Mouse (Mus musculus): Measurements from ENCODE around the gene Tspan32. TPM values are rescaled to one million over a fixed set of nuclear protein-coding genes. Genes with fewer than 3 reads are reported as not detected.

Gene Tspan32
- polyA plus RNA-seq, 1 experiment: 0.10 TPM

- Histone ChIP-seq H3K27me3 (ENCODE audit: control insufficient read depth, insufficient read depth, low read length) (no peaks in the 10 kb centered on the region), H3K27ac (ENCODE audit: control insufficient read depth, insufficient read depth, low read depth, low read length) (no peak overlapping the region; the same call in 1 of the 2 replicates), H3K4me3 (ENCODE audit: control insufficient read depth, low read depth, low read length) (no peak overlapping the region), H3K4me1 (ENCODE audit: control insufficient read depth, insufficient read depth, low read length) (peaks cover 2% of the 10 kb centered on the region; the same call in 1 of the 2 replicates), H3K36me3 (ENCODE audit: control insufficient read depth, insufficient read depth, low read length) (no peaks in the 10 kb centered on the region)
- TF ChIP-seq POLR2A (IDR thresholded peaks at IDR 0.05; ENCODE audit: control insufficient read depth, low read depth, low read length) (no peak), CTCF (IDR thresholded peaks at IDR 0.05; ENCODE audit: control insufficient read depth, insufficient read depth, insufficient replicate concordance, low read depth, low read length) (no peak)
Measured at GRCm38 (mm10) chr7:143041138-143041822, 36.4 kb downstream of the Tspan32 start.

- TF ChIP-seq CTCF (IDR thresholded peaks at IDR 0.05; ENCODE audit: control insufficient read depth, insufficient read depth, insufficient replicate concordance, low read depth, low read length): no peak
- TF ChIP-seq POLR2A (IDR thresholded peaks at IDR 0.05; ENCODE audit: control insufficient read depth, low read depth, low read length): no peak
- Histone ChIP-seq H3K4me1 (ENCODE audit: control insufficient read depth, insufficient read depth, low read length) (peaks cover 2% of the 10 kb centered on the region; the same call in 1 of the 2 replicates), H3K36me3 (ENCODE audit: control insufficient read depth, insufficient read depth, low read length) (no peaks in the 10 kb centered on the region), H3K27me3 (ENCODE audit: control insufficient read depth, insufficient read depth, low read length) (no peaks in the 10 kb centered on the region), H3K27ac (ENCODE audit: control insufficient read depth, insufficient read depth, low read depth, low read length) (no peak overlapping the region; the same call in 1 of the 2 replicates), H3K4me3 (ENCODE audit: control insufficient read depth, low read depth, low read length) (no peak overlapping the region)
Measured at GRCm38 (mm10) chr7:143042089-143042488, 37.2 kb downstream of the Tspan32 start.

GRCm38 (mm10) chr7:143042897-143043300 is 38.1 kb downstream of the Tspan32 start:
- H3K36me3 ChIP-seq (ENCODE audit: control insufficient read depth, insufficient read depth, low read length): no peaks in the 10 kb centered on the region
- no peak overlapping the region for H3K4me3 ChIP-seq (ENCODE audit: control insufficient read depth, low read depth, low read length)
- no peak for TF ChIP-seq POLR2A (IDR thresholded peaks at IDR 0.05; ENCODE audit: control insufficient read depth, low read depth, low read length)
- TF ChIP-seq CTCF (IDR thresholded peaks at IDR 0.05; ENCODE audit: control insufficient read depth, insufficient read depth, insufficient replicate concordance, low read depth, low read length): no peak
- H3K27me3 ChIP-seq (ENCODE audit: control insufficient read depth, insufficient read depth, low read length): no peaks in the 10 kb centered on the region
- peak overlapping the region; percentile 17; the same call in 1 of the 2 replicates for H3K27ac ChIP-seq (ENCODE audit: control insufficient read depth, insufficient read depth, low read depth, low read length)
- H3K4me1 ChIP-seq (ENCODE audit: control insufficient read depth, insufficient read depth, low read length): peaks cover 2% of the 10 kb centered on the region; the same call in 1 of the 2 replicates

GRCm38 (mm10) chr7:143044049-143044825 is 39.4 kb downstream of the Tspan32 start:
- Histone ChIP-seq H3K4me3 (ENCODE audit: control insufficient read depth, low read depth, low read length) (no peak overlapping the region), H3K27me3 (ENCODE audit: control insufficient read depth, insufficient read depth, low read length) (no peaks in the 10 kb centered on the region), H3K27ac (ENCODE audit: control insufficient read depth, insufficient read depth, low read depth, low read length) (no peak overlapping the region), H3K36me3 (ENCODE audit: control insufficient read depth, insufficient read depth, low read length) (no peaks in the 10 kb centered on the region), H3K4me1 (ENCODE audit: control insufficient read depth, insufficient read depth, low read length) (peaks cover 2% of the 10 kb centered on the region; the same call in 1 of the 2 replicates)
- TF ChIP-seq POLR2A (IDR thresholded peaks at IDR 0.05; ENCODE audit: control insufficient read depth, low read depth, low read length): no peak
- no peak for TF ChIP-seq CTCF (IDR thresholded peaks at IDR 0.05; ENCODE audit: control insufficient read depth, insufficient read depth, insufficient replicate concordance, low read depth, low read length)

- Histone ChIP-seq H3K27ac (ENCODE audit: control insufficient read depth, insufficient read depth, low read depth, low read length) (no peak overlapping the region), H3K4me1 (ENCODE audit: control insufficient read depth, insufficient read depth, low read length) (peaks cover 2% of the 10 kb centered on the region; the same call in 1 of the 2 replicates), H3K27me3 (ENCODE audit: control insufficient read depth, insufficient read depth, low read length) (no peaks in the 10 kb centered on the region), H3K4me3 (ENCODE audit: control insufficient read depth, low read depth, low read length) (no peak overlapping the region), H3K36me3 (ENCODE audit: control insufficient read depth, insufficient read depth, low read length) (no peaks in the 10 kb centered on the region)
- TF ChIP-seq CTCF (IDR thresholded peaks at IDR 0.05; ENCODE audit: control insufficient read depth, insufficient read depth, insufficient replicate concordance, low read depth, low read length): no peak
- no peak for TF ChIP-seq POLR2A (IDR thresholded peaks at IDR 0.05; ENCODE audit: control insufficient read depth, low read depth, low read length)
Measured at GRCm38 (mm10) chr7:143044826-143045206, 40.0 kb downstream of the Tspan32 start.

GRCm38 (mm10) chr7:143046358-143046757 is 41.5 kb downstream of the Tspan32 start:
- Histone ChIP-seq H3K27me3 (ENCODE audit: control insufficient read depth, insufficient read depth, low read length) (no peaks in the 10 kb centered on the region), H3K36me3 (ENCODE audit: control insufficient read depth, insufficient read depth, low read length) (no peaks in the 10 kb centered on the region), H3K27ac (ENCODE audit: control insufficient read depth, insufficient read depth, low read depth, low read length) (no peak overlapping the region), H3K4me1 (ENCODE audit: control insufficient read depth, insufficient read depth, low read length) (peaks cover 1% of the 10 kb centered on the region; the same call in 1 of the 2 replicates), H3K4me3 (ENCODE audit: control insufficient read depth, low read depth, low read length) (no peak overlapping the region)
- TF ChIP-seq POLR2A (IDR thresholded peaks at IDR 0.05; ENCODE audit: control insufficient read depth, low read depth, low read length): no peak
- TF ChIP-seq CTCF (IDR thresholded peaks at IDR 0.05; ENCODE audit: control insufficient read depth, insufficient read depth, insufficient replicate concordance, low read depth, low read length): no peak

GRCm38 (mm10) chr7:143049331-143049730 is 44.5 kb downstream of the Tspan32 start:
- no peak overlapping the region for H3K4me3 ChIP-seq (ENCODE audit: control insufficient read depth, low read depth, low read length)
- H3K4me1 ChIP-seq (ENCODE audit: control insufficient read depth, insufficient read depth, low read length): peaks cover 6% of the 10 kb centered on the region
- no peak overlapping the region for H3K27ac ChIP-seq (ENCODE audit: control insufficient read depth, insufficient read depth, low read depth, low read length)
- H3K27me3 ChIP-seq (ENCODE audit: control insufficient read depth, insufficient read depth, low read length): no peaks in the 10 kb centered on the region
- TF ChIP-seq POLR2A (IDR thresholded peaks at IDR 0.05; ENCODE audit: control insufficient read depth, low read depth, low read length): no peak
- TF ChIP-seq CTCF (IDR thresholded peaks at IDR 0.05; ENCODE audit: control insufficient read depth, insufficient read depth, insufficient replicate concordance, low read depth, low read length): no peak
- H3K36me3 ChIP-seq (ENCODE audit: control insufficient read depth, insufficient read depth, low read length): no peaks in the 10 kb centered on the region

Data from testis, adult 2 months (tissue).